Mouse (Mus musculus) cerebellum, adult 2 months (tissue): ENCODE data around the gene Pex10.

ENCODE experiments used
- CTCF ChIP-seq: fragments of 200-500 bp; IDR thresholded peaks from 2 replicates; pipeline ENCODE4 v1.5.1; 2011; ENCODE audit warnings: low read depth, mild to moderate bottlenecking, control low read depth, low read length, moderate library complexity, borderline replicate concordance; ENCODE audit not compliant: insufficient read depth
- POLR2A ChIP-seq: fragments of 200-500 bp; IDR thresholded peaks from 2 replicates; pipeline ENCODE4 v1.6.1; 2011; ENCODE audit warnings: low read length, control low read depth, borderline replicate concordance; ENCODE audit not compliant: insufficient read depth

DNA sequence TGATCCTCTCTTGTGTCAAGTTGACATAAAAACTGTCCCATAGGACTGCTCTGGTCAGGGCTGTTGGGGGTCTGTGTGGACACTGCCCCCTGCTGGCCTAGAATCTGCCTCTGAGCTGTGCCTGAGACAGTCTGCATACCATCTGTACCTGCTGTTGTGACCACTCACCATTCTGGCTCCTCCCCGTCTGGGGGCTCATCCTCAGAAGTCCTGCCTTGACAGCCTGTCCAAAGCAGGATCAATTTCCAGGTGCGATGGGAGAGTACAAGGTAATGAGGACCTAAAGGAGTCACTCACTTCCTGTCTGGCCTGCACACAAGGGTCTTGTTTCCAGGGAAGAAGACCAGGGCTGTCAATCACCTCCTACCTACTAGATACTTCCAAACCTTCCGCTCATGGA lies 27.7 kb downstream of the Pex10 start:
- TF ChIP-seq CTCF (peak; percentile 45; the same call in 1 of the 2 replicates), POLR2A (no peak)
